Mouse (Mus musculus) E14TG2a.4 (cell line): Measurements from ENCODE around the gene Trappc4.
A peak's percentile ranks its signal among the peaks of the same experiment; 100 is the strongest.
"Not testable (repeated sequence)": the region's sequence is repeated elsewhere in the genome, so short reads cannot be mapped to it uniquely, and the experiment has no call there.

ENCODE experiments used
- H3K27me3 ChIP-seq: 2 replicates; pipeline ENCODE4 v1.6.1; 2014; ENCODE audit warnings: low read length, control low read depth; ENCODE audit not compliant: insufficient read depth
- H3K36me3 ChIP-seq: 2 replicates; pipeline ENCODE4 v1.6.1; 2014; ENCODE audit warnings: low read length, control low read depth; ENCODE audit not compliant: insufficient read depth
- H3K4me1 ChIP-seq: replicated peaks from 2 replicates; pipeline ENCODE4 v1.6.1; 2014; ENCODE audit warnings: low read depth, low read length, control low read depth
- H3K4me3 ChIP-seq: replicated peaks from 2 replicates; pipeline ENCODE4 v1.5.1; 2014; ENCODE audit warnings: mild to moderate bottlenecking, low read length
- H3K9me3 ChIP-seq: 2 replicates; pipeline ENCODE4 v1.6.1; 2014; ENCODE audit warnings: low read length, control low read depth
- CTCF ChIP-seq: conservative IDR thresholded peaks from 2 replicates; pipeline ENCODE4 v1.5.1; 2014; ENCODE audit warnings: low read length
- NANOG ChIP-seq: IDR thresholded peaks from 2 replicates; pipeline ENCODE4 v1.6.1; 2014; ENCODE audit warnings: borderline replicate concordance, low read length, mixed read lengths
- POU5F1 ChIP-seq: IDR thresholded peaks from 2 replicates; pipeline ENCODE4 v1.6.1; 2014; ENCODE audit warnings: low read length, borderline replicate concordance

The Trappc4 gene

GRCm38 (mm10) chr9:44406906-44407751, at the start of gene Trappc4, which contains the start of gene Rps25:
Gene Trappc4 (minus strand): TSS chr9:44407600.
Gene Rps25 (plus strand): TSS chr9:44407139.
- Histone ChIP-seq H3K9me3 (no peaks in the 10 kb centered on the region), H3K27me3 (no peaks in the 10 kb centered on the region), H3K4me1 (peaks cover 59% of the 10 kb centered on the region), H3K4me3 (peak within 1 kb of the TSS; percentile 92), H3K36me3 (peaks cover 78% of the 10 kb centered on the region)
- TF ChIP-seq NANOG (no peak), POU5F1 (no peak), CTCF (no peak)

- Histone ChIP-seq H3K9me3 (no peaks in the 10 kb centered on the region), H3K4me1 (peaks cover 16% of the 10 kb centered on the region)
Measured at GRCm38 (mm10) chr9:44454891-44455220, 47.5 kb upstream of the Trappc4 start, which contains the start of gene Upk2. Gene Upk2 (minus strand): TSS chr9:44454976.

GRCm38 (mm10) chr9:44454132-44454890, 46.9 kb upstream of the Trappc4 start:
- Histone ChIP-seq H3K4me3 (peak overlapping the region; percentile 75), H3K27me3 (peaks cover 19% of the 10 kb centered on the region), H3K36me3 (no peaks in the 10 kb centered on the region), H3K4me1 (peaks cover 16% of the 10 kb centered on the region), H3K9me3 (no peaks in the 10 kb centered on the region)
- peak; percentile 64 for TF ChIP-seq CTCF
- TF ChIP-seq POU5F1 = no peak

More at GRCm38 (mm10) chr9:44454891-44455220, 47.5 kb upstream of the Trappc4 start, which contains the start of gene Upk2:
- TF ChIP-seq CTCF = peak; percentile 38
- no peak for TF ChIP-seq POU5F1
- H3K36me3 ChIP-seq = no peaks in the 10 kb centered on the region
- H3K4me3 ChIP-seq = peak within 1 kb of the TSS; percentile 75
- H3K27me3 ChIP-seq = peaks cover 19% of the 10 kb centered on the region

GRCm38 (mm10) chr9:44450387-44450786, 43.0 kb upstream of the Trappc4 start:
- TF ChIP-seq POU5F1 (no peak), CTCF (peak; percentile 87)
- Histone ChIP-seq H3K27me3 (peaks cover 8% of the 10 kb centered on the region), H3K4me1 (peaks cover 23% of the 10 kb centered on the region), H3K36me3 (no peaks in the 10 kb centered on the region), H3K9me3 (no peaks in the 10 kb centered on the region), H3K4me3 (no peak overlapping the region)

- H3K4me1 ChIP-seq = peaks cover 35% of the 10 kb centered on the region
- not testable (repeated sequence) for H3K9me3 ChIP-seq, H3K4me3 ChIP-seq, H3K36me3 ChIP-seq
- H3K27me3 ChIP-seq = peaks cover 13% of the 10 kb centered on the region
Measured at GRCm38 (mm10) chr9:44444402-44445025, 37.1 kb upstream of the Trappc4 start.

GRCm38 (mm10) chr9:44440961-44441360, 33.6 kb upstream of the Trappc4 start, which contains the start of gene Foxr1:
Gene Foxr1 (minus strand): TSS chr9:44441136.
- peaks cover 28% of the 10 kb centered on the region for H3K4me1 ChIP-seq
- H3K4me3 ChIP-seq = peak within 1 kb of the TSS; percentile 68
- no peaks in the 10 kb centered on the region for H3K9me3 ChIP-seq
- H3K36me3 ChIP-seq = no peaks in the 10 kb centered on the region
- peaks cover 18% of the 10 kb centered on the region for H3K27me3 ChIP-seq
- no peak for TF ChIP-seq NANOG
- TF ChIP-seq CTCF = no peak
- no peak for TF ChIP-seq POU5F1

- no peak for TF ChIP-seq POU5F1
- no peak for TF ChIP-seq CTCF
Measured at GRCm38 (mm10) chr9:44435747-44436146, 28.3 kb upstream of the Trappc4 start.

GRCm38 (mm10) chr9:44432577-44433185, 25.3 kb upstream of the Trappc4 start:
- Histone ChIP-seq H3K27me3 (peaks cover 16% of the 10 kb centered on the region), H3K4me3 (no peak overlapping the region), H3K4me1 (peaks cover 28% of the 10 kb centered on the region), H3K9me3 (no peaks in the 10 kb centered on the region), H3K36me3 (peaks cover 6% of the 10 kb centered on the region)
- no peak for TF ChIP-seq POU5F1
- no peak for TF ChIP-seq NANOG
- TF ChIP-seq CTCF = no peak

More at GRCm38 (mm10) chr9:44435747-44436146, 28.3 kb upstream of the Trappc4 start:
- H3K9me3 ChIP-seq = no peaks in the 10 kb centered on the region
- H3K4me1 ChIP-seq = peaks cover 33% of the 10 kb centered on the region
- peaks cover 2% of the 10 kb centered on the region; the same call in 1 of the 2 replicates for H3K36me3 ChIP-seq
- H3K4me3 ChIP-seq = peak overlapping the region; percentile 32; the same call in 1 of the 2 replicates
- H3K27me3 ChIP-seq = peaks cover 31% of the 10 kb centered on the region
